Mouse (Mus musculus) spleen, adult 2 months (tissue): Measurements from ENCODE around the gene Cryzl2.

Experiments used
- CTCF ChIP-seq: fragments of 200-500 bp; IDR thresholded peaks from 2 replicates; pipeline ENCODE4 v1.5.1; 2011; ENCODE audit warnings: mild to moderate bottlenecking, inconsistent platforms; ENCODE audit not compliant: insufficient read depth, insufficient read length, insufficient replicate concordance; ENCODE audit errors: extremely low read depth
- POLR2A ChIP-seq: fragments of 200-500 bp; IDR thresholded peaks from 2 replicates; pipeline ENCODE4 v1.6.1; 2011; ENCODE audit warnings: low read depth, low read length, inconsistent platforms

DNA sequence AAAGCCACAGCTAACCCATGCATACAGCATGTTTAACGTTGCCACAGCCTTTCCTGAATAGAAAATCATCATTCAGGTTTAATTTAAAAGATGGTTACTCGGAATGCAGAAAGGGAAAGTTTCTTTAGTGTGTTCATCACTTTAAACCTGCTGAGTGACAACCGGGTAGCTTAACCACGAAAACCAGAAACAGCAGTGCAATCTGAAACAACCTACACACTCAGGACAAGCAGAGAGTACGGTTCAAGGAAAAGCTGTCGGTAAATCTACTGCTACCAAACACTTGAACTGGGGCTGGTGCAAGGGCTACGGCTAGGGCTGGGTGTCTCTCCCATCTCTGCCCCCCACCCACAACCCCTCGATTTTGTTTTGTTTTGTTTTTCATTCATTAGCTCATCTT lies 47.4 kb upstream of the Cryzl2 start:
- TF ChIP-seq CTCF, result no peak
- TF ChIP-seq POLR2A, result no peak
